Mouse (Mus musculus) brain, embryonic 14.5 days (tissue): ENCODE results near the gene Rasd1.

Experiments
- CTCF ChIP-seq: fragments of 200-500 bp; IDR thresholded peaks from 2 replicates; pipeline ENCODE4 v1.5.1; 2012; ENCODE audit warnings: inconsistent platforms, mild to moderate bottlenecking, moderate library complexity, borderline replicate concordance; ENCODE audit not compliant: insufficient read depth, insufficient read length; ENCODE audit errors: extremely low read depth
- POLR2A ChIP-seq: fragments of 200-500 bp; IDR thresholded peaks from 2 replicates; pipeline ENCODE4 v1.6.1; 2012; ENCODE audit warnings: mild to moderate bottlenecking, inconsistent platforms, borderline replicate concordance; ENCODE audit not compliant: poor library complexity, insufficient read depth, insufficient read length, severe bottlenecking; ENCODE audit errors: extremely low read depth

DNA sequence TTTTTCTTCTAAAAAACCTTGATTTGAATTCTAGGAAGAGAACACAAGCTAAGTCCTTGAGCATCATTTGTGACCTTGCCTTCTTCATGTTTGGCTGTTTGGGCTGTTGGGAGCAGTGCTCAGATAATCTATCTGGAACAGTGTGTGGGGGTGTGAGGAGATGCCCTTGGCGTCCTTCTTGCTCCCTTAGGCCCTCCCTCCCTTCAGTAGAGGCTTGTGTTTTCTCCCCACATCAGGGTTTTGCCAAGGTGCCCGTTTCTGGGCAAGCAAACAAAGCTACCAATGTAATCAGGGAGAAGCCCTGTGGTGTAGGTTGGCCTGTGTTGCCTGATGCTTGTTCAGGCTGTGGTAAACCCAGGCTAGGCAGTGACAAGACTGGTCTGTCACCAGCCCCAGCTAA is 27.1 kb downstream of the Rasd1 start:
- TF ChIP-seq CTCF (no peak), POLR2A (no peak)
